Mouse (Mus musculus) frontal cortex, postnatal 25 days (tissue): Measurements from ENCODE around the gene Slc26a10.
"Not testable (repeated sequence)": the region's sequence is repeated elsewhere in the genome, so short reads cannot be mapped to it uniquely, and the experiment has no call there.

Experiments
- DNase-seq, 2 experiments: peaks; one replicate each; pipeline ENCODE4 v3.0.0; 2022; ENCODE audit warnings: low spot score in 2 of 2

Gene Slc26a10

DNA sequence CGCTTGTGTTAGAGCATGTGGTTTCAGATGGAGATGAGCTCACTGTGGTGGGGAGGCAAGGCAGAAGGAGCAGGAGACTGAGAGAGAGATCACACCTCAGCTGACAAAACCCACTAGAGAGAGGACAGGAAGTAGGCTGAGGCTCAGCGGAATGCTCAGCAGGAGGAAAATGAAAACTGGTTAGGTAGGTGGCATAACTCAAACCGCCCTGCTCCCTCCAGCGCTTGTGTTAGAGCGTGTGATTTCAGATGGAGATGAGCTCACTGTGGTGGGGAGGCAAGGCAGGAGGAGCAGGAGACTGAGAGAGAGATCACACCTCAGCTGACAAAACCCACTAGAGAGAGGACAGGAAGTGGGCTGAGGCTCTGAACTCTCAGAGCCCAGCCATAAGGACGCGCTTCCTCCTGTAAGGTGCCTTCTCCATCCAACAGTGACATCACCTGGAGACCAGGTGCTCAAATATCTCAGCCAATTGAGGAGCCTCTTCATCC, 17.6 kb downstream of the Slc26a10 start:
- not testable (repeated sequence) for DNase-seq

DNA sequence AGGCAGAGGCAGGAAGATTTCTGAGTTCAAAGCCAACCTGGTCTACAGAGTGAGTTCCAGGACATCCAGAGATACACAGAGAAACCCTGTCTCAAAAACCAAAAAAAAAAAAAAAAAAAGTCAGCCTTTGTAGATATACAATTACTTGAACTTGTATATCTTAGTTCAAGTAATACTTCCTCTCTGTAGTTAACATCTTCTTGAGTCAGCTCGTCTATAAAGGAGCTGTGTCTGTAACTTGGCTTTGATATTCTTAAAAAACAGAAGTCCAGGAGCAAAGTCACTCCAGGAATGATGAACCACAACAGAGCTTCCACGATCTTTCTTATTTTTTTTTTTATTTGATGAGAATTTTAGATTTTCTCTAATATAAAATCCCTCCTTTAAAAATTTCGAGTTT, 19.7 kb downstream of the Slc26a10 start:
- no peak for DNase-seq

DNA sequence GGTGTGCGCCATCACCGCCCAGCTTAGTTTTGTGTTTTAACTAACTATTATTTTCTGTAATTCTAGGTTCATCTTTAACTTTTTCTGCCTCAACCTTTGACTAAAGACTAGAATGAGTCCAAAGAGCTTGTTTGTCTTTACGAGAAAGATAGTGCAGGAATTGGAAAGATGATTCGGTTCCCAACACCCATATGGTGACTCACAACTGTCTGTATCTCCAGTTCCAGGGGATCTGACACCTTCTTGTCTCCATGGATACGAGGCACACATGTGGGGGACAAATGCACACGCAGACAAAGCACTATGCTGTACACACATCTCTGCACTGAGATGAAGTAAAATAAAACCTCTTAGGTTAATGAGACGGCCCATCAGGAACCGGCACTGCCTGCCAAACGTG, 20.4 kb downstream of the Slc26a10 start:
- no peak for DNase-seq

DNA sequence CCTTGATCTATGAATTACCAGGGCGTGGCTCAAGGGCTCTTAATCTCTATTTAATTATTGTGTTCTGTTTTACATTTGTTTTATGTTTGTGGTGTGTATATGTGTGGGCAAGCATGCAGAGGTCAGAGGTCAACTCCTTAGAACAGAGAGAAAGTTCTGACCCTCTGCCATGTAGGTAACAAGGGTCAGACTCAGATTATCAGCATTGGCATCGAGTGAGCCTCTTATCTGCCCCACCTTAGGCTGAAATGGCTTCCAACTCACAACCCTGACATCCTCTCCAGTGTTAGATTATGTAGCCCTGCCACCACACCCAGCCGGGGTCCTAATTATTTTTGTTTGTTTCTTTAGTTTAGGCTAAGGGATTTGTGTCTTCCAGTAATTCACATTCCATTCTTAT, 22.0 kb downstream of the Slc26a10 start:
- DNase-seq: no peak

DNA sequence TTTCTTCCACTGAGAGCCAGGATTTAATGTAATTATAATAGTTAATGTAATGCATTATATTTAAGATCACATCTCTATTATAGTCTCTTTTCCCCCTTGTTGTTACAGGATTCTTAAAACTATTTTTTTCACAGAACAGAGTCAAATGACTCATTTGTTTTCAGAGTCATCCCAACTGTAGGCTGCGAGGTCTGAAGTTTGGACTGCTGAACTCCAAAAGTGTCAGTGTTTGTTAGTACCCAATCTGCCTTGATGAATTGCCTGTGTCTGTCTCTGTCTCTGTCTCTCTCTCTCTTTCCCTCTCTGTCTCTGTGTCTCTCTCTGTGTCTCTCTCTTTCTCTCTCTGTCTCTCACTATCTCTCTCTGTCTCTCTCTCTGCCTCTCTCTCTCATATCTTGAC, 23.9 kb downstream of the Slc26a10 start:
- no peak for DNase-seq

DNA sequence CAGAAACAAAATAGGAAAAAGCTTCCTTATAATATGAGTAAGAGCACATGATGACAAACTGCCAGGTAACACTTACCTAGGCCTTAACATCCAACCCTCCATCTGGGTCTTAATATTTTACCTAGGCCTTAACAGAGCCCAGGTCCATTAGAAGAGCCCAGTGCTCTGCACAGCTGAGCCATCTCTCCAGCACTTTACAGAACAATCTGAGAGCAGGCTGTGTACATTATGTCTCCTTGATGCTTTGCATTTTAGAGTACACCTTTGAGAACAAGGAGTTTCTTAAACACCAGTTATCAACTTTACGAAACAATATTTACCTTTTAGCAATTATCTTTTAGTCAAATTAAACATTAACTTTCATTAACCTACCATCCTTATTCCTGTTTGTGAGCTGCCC, 24.4 kb downstream of the Slc26a10 start:
- no peak for DNase-seq

DNA sequence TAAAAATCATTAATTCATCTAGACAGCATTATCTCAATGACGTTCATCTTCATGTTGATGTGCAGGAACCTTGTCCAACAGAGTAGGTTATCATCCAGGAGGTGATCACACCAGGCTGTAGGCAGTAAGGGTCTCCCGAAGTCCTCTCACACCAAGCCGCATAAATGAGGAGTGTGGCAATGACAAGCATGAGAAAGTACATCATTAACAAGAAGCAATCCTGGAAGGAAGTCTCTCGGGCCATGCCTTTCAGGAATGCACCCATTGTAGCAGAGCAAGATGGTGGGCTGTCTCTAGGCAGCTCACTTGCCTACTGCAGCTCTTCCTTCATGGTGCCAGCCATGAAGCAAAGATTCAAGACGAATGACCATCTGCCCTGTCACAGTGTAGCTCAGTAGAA, 25.8 kb downstream of the Slc26a10 start:
- DNase-seq: no peak

DNA sequence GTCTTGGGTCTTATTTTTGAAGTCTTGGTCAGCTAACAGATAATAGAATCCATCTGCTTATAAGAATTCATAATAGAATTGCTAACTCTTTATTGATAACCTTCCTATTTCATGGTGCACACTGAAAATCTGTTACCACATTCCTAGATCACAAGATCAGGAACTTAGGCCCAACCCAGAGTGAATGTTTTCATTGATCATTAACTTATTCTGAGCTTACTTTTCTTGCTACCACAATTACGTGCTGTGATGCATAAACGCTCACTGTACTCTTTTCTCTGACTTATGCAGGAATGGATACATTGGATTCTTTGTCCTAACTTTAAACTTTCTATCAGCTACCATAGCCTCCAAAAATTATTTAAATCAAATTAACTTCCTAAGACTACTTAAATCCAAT, 26.2 kb downstream of the Slc26a10 start:
- DNase-seq: no peak

DNA sequence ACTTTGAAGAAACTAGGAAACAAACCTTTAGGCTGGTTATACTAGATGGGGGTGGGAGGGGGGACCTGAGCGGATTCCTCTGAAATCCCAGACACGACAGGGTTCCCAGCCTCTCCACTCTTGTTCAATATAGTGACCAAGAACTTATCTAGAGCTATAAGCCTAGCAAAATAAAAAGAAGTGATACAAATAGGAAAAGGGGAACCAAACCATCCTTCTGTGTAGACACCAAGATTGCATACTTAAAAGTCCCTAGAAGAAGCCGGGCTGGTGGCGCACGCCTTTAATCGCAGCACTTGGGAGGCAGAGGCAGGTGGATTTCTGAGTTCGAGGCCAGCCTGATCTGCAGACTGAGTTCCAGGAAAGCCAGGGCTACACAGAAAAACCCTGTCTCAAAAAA, 27.1 kb downstream of the Slc26a10 start:
- DNase-seq: no peak

DNA sequence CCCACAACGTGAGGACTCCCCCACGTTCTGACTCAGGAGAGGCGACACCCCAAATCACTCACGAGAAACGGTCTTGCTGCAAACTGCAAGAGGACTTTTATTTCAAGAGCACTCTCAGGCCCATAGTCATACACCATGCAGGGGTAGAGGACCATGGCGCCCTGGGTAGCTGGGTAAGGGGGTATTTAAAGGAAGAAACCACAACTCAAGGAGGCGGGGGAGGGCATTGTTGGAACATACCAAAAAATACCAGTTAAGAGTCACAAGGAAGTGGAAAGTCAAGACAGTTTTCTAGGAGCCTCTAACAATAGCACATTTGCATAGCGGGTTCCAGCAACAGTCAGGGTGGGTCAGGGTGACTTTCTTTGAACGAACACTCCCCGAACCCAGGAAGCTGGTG, 27.9 kb downstream of the Slc26a10 start:
- DNase-seq: not testable (repeated sequence)

DNA sequence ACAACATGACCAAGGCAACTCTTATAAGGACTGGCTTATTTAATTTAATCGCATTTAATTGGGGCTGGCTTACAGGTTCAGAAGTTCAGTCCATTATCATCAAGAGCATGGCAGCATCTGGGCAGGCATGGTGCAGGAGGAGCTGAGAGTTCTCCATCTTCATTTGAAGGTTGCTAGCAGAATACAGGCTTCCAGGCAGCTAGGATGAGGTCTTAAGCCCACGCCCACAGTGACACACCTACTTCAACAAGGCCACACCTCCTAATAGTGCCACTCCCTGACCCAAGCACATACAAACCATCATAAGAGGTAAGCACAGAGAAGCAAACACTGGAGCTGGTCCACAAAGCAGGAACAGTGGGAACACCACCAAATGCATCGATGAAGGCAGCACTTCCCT, 29.2 kb downstream of the Slc26a10 start:
- DNase-seq: not testable (repeated sequence)

DNA sequence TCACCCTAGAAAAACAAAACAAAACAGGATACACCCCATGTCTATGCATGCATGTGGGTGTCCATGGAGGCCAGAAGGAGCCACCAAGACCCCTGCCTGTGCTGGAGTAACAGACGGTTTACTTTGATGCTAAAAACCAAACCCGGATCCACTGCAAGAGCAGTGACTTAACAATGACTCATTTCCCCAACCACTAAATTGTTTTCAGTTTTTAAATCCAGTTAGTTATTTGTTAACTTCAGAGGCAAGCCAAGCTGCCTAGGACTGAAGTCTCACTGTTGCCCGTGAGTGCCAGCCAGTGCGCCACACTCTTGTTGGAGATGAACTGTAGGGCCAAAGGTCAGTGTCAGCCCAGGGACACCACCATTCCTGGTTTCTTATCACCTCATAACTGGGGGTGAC, 30.0 kb downstream of the Slc26a10 start:
- DNase-seq: no peak

DNA sequence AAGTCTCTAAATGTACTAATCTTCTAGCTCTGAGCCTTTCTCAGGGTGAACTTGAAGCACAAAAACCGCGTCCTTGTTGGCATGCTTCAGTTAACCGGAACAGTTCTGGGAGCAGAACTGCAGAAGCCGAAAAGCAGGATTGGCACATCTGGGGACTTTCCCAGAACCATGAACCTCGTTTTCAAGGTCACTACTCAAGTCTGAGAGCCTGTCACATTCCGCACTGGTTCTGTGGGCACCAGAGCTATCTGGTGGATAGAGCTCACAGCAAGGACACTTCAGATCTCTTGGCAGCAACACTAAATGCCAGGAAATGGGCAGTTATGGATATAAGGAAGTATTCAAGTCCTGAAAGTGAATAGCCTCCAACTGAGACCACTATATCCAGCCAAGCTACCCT, 33.3 kb downstream of the Slc26a10 start:
- DNase-seq: no peak

DNA sequence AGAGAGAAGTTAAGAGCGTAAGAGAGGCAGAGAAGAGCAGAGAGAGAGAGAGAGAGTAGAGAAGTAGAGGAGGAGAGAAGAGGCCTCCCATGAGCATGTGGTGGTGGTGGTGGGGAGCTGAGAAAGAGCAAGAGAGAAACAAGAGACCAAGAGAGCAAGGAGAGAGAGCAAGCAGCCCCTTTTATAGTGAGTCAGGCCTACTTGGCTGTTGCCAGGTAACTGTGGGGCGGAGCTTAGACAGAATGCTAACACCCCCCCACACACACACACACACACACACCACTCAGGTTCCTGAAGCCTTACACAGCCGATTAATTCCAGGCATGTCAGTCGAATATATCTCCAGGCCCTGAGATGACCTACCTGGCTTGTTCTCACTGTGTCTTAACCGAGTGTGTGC, 35.1 kb downstream of the Slc26a10 start:
- no peak for DNase-seq

DNA sequence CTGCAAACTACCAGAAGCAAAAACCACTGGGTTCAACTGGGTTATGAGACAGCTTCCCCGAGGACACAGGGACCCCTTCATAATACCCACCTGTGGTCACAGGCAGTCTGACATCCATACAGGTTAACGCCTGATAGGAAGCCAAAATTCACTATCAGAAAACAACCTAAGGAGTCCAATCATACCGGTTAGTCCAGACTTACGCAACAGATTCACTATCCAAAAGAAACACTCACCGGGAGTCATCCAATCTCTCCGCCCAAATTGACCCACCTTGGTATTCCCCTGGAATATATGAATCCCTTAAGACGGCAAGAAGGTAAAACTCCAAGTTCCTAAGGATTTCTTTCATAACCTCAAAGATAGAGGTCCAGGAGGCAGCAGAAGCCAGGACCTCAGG, 35.9 kb downstream of the Slc26a10 start:
- no peak for DNase-seq

DNA sequence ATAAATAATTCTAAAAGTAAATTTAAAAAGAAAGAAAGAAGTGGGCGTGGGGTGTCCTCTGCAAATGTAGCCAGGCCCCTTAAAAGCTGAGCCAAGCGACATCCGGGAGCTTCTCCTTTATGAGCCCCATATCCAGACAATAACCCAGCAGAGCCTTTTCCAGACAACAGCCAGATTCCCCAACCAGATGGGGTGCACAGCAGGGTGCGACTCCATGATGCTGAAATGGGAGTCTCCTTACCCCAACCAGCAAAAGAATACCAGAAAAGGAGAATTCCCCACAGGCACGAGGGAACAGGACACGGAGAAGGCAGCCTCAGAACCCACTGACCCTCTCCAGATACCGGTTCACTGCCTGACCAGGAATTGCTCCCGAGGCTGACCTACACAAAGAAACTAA, 37.2 kb downstream of the Slc26a10 start:
- no peak for DNase-seq

DNA sequence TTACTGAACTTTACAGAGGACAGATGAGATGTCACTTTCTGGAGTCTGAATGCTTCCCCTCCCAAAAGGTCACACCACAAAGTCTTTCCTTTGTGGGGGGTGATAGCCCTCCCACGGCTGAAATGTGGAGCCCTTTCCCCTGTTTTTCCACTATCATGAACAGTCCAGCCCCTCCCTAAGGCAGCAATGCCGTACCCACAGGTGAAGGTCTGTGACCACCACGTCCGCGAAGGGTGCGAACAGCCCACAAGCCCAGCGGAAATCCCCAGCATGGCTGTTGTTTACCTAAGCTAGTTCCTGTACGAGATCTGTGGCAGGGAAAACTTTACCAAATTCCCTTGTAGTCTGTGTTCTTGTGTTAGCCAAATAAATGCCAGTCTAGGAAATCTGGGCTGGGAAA, 38.9 kb downstream of the Slc26a10 start:
- DNase-seq: no peak

DNA sequence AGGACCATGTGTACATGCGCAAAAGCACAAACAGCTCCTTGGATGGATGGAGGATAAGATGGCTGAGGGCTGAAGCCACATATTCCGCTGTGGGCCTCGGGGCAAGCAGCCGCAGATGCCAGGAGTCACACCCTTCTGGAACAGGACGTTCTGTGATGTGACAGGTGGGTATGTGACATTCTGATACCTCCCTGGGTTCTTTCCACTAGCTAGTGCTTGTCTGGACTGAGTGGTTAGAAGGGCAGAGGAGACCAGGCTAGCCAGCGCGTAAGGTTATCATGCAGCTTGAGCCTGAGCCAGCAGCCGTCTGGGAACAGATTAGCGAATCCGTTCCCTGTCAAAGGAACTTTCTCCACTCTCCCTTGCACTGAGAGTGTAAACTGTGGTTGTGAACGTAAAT, 39.5 kb downstream of the Slc26a10 start:
- DNase-seq: no peak

DNA sequence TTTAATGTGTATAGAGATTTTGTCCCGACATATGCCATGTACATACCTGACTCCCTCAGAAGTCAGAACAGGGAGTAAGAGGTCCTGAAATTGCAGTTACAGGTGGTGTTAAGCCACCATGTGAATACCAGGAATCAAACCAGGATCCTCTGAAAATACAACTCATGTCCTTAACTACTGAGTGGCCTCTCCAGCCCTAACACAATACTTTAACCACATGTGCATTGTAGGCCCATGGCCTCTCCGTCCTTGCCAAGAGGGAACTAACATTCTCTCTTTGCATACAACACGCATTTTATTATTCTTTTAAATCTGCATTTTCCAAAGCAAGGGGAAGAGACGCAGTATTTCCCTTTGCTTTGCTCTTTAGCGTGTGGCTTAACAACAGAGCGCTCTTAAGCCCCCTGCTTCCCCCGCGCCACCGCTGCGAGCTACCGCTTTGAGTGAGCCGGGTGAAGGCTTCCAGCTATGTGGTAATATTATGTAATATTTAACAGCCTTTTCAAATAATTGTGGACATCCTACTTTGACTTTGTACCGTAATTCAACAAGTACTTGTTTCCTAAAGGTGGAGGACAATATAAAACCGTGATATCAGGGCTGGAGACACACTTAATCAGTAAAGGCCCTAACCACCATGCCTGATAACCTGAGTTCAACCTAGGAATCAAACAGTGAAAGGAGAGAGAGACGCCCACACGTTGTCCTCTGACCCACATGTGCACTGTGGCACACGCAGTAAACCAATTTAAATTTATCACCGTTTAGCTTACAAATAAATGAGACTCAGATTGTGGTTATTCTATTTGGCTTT, 41.9 kb downstream of the Slc26a10 start:
- no peak for DNase-seq

DNA sequence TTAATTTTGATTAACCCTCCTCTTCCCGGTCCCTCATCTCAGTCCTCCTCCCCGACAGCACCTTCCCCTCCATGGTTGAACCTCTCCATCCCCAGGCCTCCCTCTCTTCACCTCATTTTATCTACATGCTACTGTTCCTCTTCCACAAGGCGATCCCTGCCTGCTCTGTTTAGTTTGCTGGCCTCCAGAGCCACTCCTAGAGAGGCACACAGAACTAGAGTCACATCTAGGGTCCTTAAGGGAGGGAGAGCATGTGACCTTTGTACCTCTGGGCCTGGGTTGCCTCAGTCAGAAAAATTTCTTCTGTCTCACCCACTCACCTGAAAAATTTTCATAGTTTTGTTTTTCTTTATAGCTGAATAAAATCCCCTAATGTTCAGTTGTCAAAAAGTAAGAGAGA, 42.5 kb downstream of the Slc26a10 start:
- DNase-seq: no peak

DNA sequence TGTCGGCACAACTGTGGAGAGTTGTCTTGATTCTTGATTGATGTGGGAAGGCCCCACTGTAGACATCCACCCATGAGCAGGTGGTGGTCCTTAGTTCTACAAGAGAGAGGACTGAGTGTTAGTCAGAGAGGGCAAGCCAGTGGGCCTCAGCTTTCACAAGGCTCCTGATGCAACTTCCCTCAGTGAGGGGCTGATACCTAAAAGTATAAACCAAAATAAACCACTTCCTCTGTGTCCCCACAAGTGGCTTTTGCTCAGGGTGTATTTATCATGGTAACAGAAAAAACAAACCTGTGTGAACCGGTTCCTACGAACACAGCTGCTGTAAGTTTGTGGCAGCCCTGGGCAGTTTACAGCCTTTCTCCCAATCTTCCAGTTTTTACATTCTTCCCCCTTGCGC, 43.9 kb downstream of the Slc26a10 start:
- no peak for DNase-seq

DNA sequence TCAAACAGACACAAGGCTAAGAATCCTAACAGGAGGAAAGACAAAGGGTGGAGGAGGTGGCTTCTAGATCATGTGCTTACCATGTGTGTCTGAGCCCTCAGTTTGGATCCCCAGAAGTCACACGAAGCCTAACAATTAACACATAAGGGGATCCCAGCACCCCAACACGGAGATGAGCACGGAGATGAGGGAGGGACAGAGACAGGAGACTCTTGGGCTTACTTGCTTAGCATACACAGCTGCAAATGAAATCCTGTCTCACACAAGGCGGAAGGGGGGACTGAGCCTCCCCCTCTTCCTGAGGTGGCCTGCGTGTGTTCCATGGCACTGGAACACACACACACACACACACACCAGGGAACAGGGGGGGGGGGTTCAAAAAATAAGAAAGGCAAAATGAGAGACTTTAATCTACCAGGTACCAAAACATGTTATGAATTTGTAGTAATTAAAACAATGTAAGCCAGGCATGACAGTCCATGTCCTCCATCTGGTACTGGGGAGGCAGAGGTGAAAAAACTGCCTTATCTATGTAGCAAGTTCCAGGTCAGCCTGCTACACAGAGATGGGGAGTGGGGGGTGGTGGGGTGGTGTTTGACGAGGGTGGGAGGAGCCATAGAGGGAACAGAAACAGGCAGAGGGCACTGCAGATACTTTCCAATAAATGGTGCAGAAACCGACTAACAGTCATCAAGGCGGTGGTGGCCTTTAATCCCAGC, 45.2 kb downstream of the Slc26a10 start:
- no peak for DNase-seq

DNA sequence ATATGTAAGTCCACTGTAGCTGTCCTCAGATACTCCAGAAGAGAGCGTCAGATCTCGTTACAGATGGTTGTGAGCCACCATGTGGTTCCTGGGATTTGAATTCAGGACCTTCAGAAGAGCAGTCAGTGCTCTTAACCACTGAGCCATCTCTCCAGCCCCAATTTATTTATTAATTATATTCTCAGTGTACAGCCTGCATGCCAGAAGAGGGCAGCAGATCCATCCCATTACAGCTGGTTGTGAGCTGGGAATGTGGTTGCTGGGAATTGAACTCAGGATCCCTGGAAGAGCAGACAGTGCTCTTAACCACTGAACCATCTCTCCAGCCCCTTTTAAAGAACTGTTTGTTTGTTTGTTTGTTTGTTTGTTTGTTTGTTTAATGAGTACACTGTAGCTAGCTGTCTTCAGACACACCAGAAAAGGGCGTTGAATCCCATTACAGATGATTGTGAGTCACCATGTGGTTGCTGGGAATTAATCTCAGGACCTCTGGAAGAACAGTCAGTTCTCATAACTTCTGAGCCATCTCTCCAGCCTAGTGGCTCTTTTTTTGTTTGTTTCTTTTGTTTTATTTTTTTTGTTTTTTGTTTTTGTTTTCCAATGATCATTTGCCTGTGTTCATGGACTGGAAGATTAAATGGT, 45.9 kb downstream of the Slc26a10 start:
- not testable (repeated sequence) for DNase-seq
